ENCODE assay signal across 10 mouse cellular contexts in the genomic region with DNA sequence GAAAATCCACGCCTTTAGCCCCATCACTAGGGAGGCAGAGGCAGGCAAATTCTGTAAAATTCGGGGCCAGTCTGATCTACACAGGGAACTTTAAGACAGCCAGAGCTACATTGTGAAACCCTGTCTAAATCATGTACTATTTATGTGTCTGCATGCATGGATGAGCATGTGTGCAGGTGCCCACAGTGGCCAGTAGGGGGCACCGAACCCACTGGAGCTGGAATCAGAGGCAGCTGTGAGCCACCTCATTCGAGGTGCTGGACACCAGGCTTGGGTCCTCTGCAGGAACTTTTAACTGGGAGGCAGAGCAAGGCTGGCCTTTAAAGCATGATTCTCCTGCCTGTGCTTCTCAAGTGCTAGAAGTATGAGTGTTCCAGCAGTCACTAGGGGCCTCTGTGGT.
A peak's percentile ranks its signal among the peaks of the same experiment; 100 is the strongest.
DNase-seq lines count a peak whose midpoint lies in the region; ATAC-seq and TF ChIP-seq lines count a peak whose summit lies in the region.
"Had no signal": no experiment of that assay in that cellular context is flagged by ENCODE, and none has a peak within 500 bp of the region (broad histone marks: within the 10 kb centered on the region; RNA-seq: fewer than 3 reads in every experiment).

No protein-coding gene starts in this region.

- dilution Hi-C loops in CH12.LX (cut with MboI; ENCODE audit: extremely low pct_ligation_motif_present, extremely low pct_unique_long_range_greater_than_20kb, low sequenced_read_pairs) = no loop called here

- TF ChIP-seq CTCF in kidney, adult 2 months (conservative IDR thresholded peaks at IDR 0.05; ENCODE audit: insufficient read depth, insufficient read length, low read depth, low read length) = peak; percentile 59
- peak; percentile 63 to 75 for TF ChIP-seq CTCF in CH12.LX (conservative IDR thresholded peaks at IDR 0.05 in 1 of 2, IDR thresholded peaks at IDR 0.05 in 1 of 2; ENCODE audit: low read depth in 2 of 2, low read length in 2 of 2)
- TF ChIP-seq CTCF in bone marrow, adult 2 months (IDR thresholded peaks at IDR 0.05; ENCODE audit: control insufficient read depth, insufficient read depth, low read length) = peak; percentile 84

- no peaks in the 10 kb centered on the region for H3K36me3 ChIP-seq in kidney, adult 2 months (ENCODE audit: control insufficient read depth, insufficient read depth, low read length)
- peaks cover 33 to 42% of the 10 kb centered on the region in 2 experiments for H3K36me3 ChIP-seq in CH12.LX (replicated peaks in 1 of 2; ENCODE audit: control insufficient read depth in 1 of 2, insufficient read depth in 1 of 2, low read length in 1 of 2)
- no peaks in the 10 kb centered on the region for H3K36me3 ChIP-seq in midbrain, embryonic 15.5 days (replicated peaks)

- no peaks in the 10 kb centered on the region for H3K27me3 ChIP-seq in kidney, adult 2 months (replicated peaks; ENCODE audit: control insufficient read depth, insufficient read depth, low read length)
- no peaks in the 10 kb centered on the region for H3K27me3 ChIP-seq in CH12.LX (replicated peaks)
- H3K27me3 ChIP-seq in midbrain, embryonic 15.5 days (replicated peaks) = no peaks in the 10 kb centered on the region
- H3K27me3 ChIP-seq: heart, embryonic 12.5 days; megakaryocyte, embryonic 14.5 days had no signal

- H3K4me2 ChIP-seq in CH12.LX (ENCODE audit: insufficient read depth, low read depth, poor library complexity, severe bottlenecking) = no peak overlapping the region
- H3K4me2 ChIP-seq in midbrain, embryonic 15.5 days = no peak overlapping the region
- H3K4me2 ChIP-seq: heart, embryonic 12.5 days had no signal

- no peak overlapping the region for H3K27ac ChIP-seq in kidney, adult 2 months (ENCODE audit: insufficient read depth, low read depth, low read length)
- no peak overlapping the region for H3K27ac ChIP-seq in CH12.LX (ENCODE audit: insufficient read depth, low read depth)
- H3K27ac ChIP-seq in bone marrow, adult 2 months (ENCODE audit: control insufficient read depth, insufficient read depth, low read depth, low read length, poor library complexity) = no peak overlapping the region
- no peak overlapping the region for H3K27ac ChIP-seq in midbrain, embryonic 15.5 days

- no peak for TF ChIP-seq POLR2A in kidney, adult 2 months (IDR thresholded peaks at IDR 0.05; ENCODE audit: low read depth, low read length)
- no peak for TF ChIP-seq POLR2A in CH12.LX (IDR thresholded peaks at IDR 0.05; ENCODE audit: low read depth, low read length)
- no peak for TF ChIP-seq POLR2A in bone marrow, adult 2 months (IDR thresholded peaks at IDR 0.05; ENCODE audit: borderline replicate concordance, control insufficient read depth, low read depth, low read length)

- peak; percentile 60 for TF ChIP-seq RAD21 in CH12.LX (IDR thresholded peaks at IDR 0.05; ENCODE audit: low read depth, low read length)

- in situ Hi-C loops in CH12.LX (cut with MboI; ENCODE audit: low pct_ligation_motif_present, low pct_unique_long_range_greater_than_20kb, low sequenced_read_pairs) = loop anchor here (5.0 kb wide), 1 partner anchor 36 kb away; no protein-coding TSS in a partner anchor

- peaks cover 7% of the 10 kb centered on the region for H3K4me1 ChIP-seq in kidney, adult 2 months (ENCODE audit: control insufficient read depth, insufficient read depth, low read length)
- H3K4me1 ChIP-seq in CH12.LX (ENCODE audit: control insufficient read depth in 1 of 2, insufficient read depth in 2 of 2) = peaks cover 9 to 19% of the 10 kb centered on the region in 2 experiments
- H3K4me1 ChIP-seq in bone marrow, adult 2 months (ENCODE audit: control insufficient read depth, insufficient read depth, low read length) = peaks cover 3% of the 10 kb centered on the region; the same call in 1 of the 2 replicates
- H3K4me1 ChIP-seq in midbrain, embryonic 15.5 days = no peaks in the 10 kb centered on the region

- no peak for TF ChIP-seq EP300 in CH12.LX (IDR thresholded peaks at IDR 0.05; ENCODE audit: low read length)

- WGBS in kidney, adult 2 months = 81% methylated on average over 4 of the region's 4 CpGs
- WGBS in bone marrow, adult 2 months = 67% methylated on average over 4 of the region's 4 CpGs
- 78% methylated on average over 4 of the region's 4 CpGs for WGBS in midbrain, embryonic 15.5 days

- no peak for ATAC-seq in monocyte, adult 5-6 weeks (replicated peaks; ENCODE audit: insufficient number of reproducible peaks, low FRiP score, low TSS enrichment, poor library complexity, severe bottlenecking)
- ATAC-seq in midbrain, embryonic 15.5 days (replicated peaks) = no peak

- DNase-seq in kidney, adult 2 months = peak; percentile 27
- no peak for DNase-seq in kidney, postnatal 10 days
- peak; percentile 58 for DNase-seq in CH12.LX (ENCODE audit: extremely low read depth)
- peak; percentile 41 for DNase-seq in naive thymus-derived CD4-positive, alpha-beta T cell, adult 2 months (ENCODE audit: low read depth)
- no peak for DNase-seq in layer of hippocampus, postnatal 36 days

- H3K9ac ChIP-seq in CH12.LX (ENCODE audit: insufficient read depth, low read depth) = no peak overlapping the region
- H3K9ac ChIP-seq in midbrain, embryonic 15.5 days = no peak overlapping the region
- H3K9ac ChIP-seq: heart, embryonic 12.5 days had no signal

- H3K79me2 ChIP-seq in CH12.LX (replicated peaks; ENCODE audit: control insufficient read depth, extremely low read depth, insufficient read depth, poor library complexity, severe bottlenecking) = no peaks in the 10 kb centered on the region

- H3K9me3 ChIP-seq in CH12.LX (replicated peaks; ENCODE audit: low read length) = no peaks in the 10 kb centered on the region
- no peaks in the 10 kb centered on the region for H3K9me3 ChIP-seq in midbrain, embryonic 15.5 days
- H3K9me3 ChIP-seq: heart, embryonic 12.5 days had no signal

- no peak overlapping the region for H3K4me3 ChIP-seq in kidney, adult 2 months (ENCODE audit: insufficient read depth, low read depth, low read length)
- H3K4me3 ChIP-seq in CH12.LX (replicated peaks in 1 of 3; ENCODE audit: low read depth in 2 of 3, low read length in 2 of 3, poor library complexity in 1 of 3) = no peak overlapping the region
- H3K4me3 ChIP-seq in bone marrow, adult 2 months (replicated peaks; ENCODE audit: control insufficient read depth, low read depth, low read length) = no peak overlapping the region
- H3K4me3 ChIP-seq in midbrain, embryonic 15.5 days = no peak overlapping the region
- H3K4me3 ChIP-seq: heart, embryonic 12.5 days; megakaryocyte, embryonic 14.5 days had no signal

TF ChIP-seq in CH12.LX, 34 proteins besides CTCF, POLR2A, EP300 and RAD21:
- TF ChIP-seq SMC3 (IDR thresholded peaks at IDR 0.05; ENCODE audit: low read depth, low read length) (peak; percentile 79), JUN (IDR thresholded peaks at IDR 0.05; ENCODE audit: insufficient read depth, low read depth, low read length) (no peak)

Comparison
In these comparisons a context has a peak if more than half of its experiments do, and no peak if none do; other contexts are left out.
1. DNase-seq: peak in kidney, adult 2 months (single experiment), CH12.LX (single experiment) and naive thymus-derived CD4-positive, alpha-beta T cell, adult 2 months (single experiment); none in kidney, postnatal 10 days (single experiment) and layer of hippocampus, postnatal 36 days (0 of 2).
2. Peak in every context shown above with its lines, with median percentiles within 50 percentile points of each other: CTCF ChIP-seq.